ENCODE assay signal across 12 mouse cellular contexts in the genomic region with DNA sequence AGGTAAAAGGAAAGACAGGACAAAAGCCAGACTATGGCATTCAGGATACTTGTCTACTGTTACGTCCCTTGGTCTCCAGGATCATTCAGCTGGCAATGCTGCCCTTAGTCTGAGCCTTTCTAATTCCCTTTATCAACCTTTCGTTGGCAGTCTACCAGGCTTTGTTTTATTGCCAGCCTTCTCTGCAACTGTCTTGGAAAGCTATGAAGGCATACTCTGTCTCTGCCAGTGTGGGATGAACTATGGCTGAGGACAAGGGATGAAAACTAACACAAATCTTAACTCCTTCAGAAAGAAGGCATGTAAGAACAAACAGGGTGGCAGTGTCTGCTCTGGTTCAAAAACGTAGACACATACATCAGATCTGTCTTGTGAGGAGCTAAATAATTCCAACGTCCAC. TPM values are rescaled to one million over a fixed set of nuclear protein-coding genes. Genes with fewer than 3 reads are reported as not detected.
A peak's percentile ranks its signal among the peaks of the same experiment; 100 is the strongest.
DNase-seq lines count a peak whose midpoint lies in the region; ATAC-seq and TF ChIP-seq lines count a peak whose summit lies in the region.
"Had no signal": no experiment of that assay in that cellular context is flagged by ENCODE, and none has a peak within 500 bp of the region (broad histone marks: within the 10 kb centered on the region; RNA-seq: fewer than 3 reads in every experiment).

No protein-coding gene starts in this region.

- no peak overlapping the region for H3K9ac ChIP-seq in midbrain, embryonic 11.5 days (ENCODE audit: low read length)
- H3K9ac ChIP-seq: liver, postnatal 0 days had no signal

- ATAC-seq in midbrain, embryonic 11.5 days (ENCODE audit: low FRiP score): no peak
- ATAC-seq: liver, postnatal 0 days had no signal

- H3K36me3 ChIP-seq in kidney, adult 2 months (ENCODE audit: control insufficient read depth, insufficient read depth, low read length): no peaks in the 10 kb centered on the region
- H3K36me3 ChIP-seq in midbrain, embryonic 11.5 days (ENCODE audit: control insufficient read depth, insufficient read depth, low read length): no peaks in the 10 kb centered on the region

- H3K9me3 ChIP-seq in midbrain, embryonic 11.5 days (ENCODE audit: control insufficient read depth, low read length): no peaks in the 10 kb centered on the region

- no peaks in the 10 kb centered on the region for H3K27me3 ChIP-seq in kidney, adult 2 months (replicated peaks; ENCODE audit: control insufficient read depth, insufficient read depth, low read length)
- no peaks in the 10 kb centered on the region for H3K27me3 ChIP-seq in midbrain, embryonic 11.5 days (ENCODE audit: control insufficient read depth, insufficient read depth, low read length)

- H3K4me1 ChIP-seq in kidney, adult 2 months (ENCODE audit: control insufficient read depth, insufficient read depth, low read length): no peaks in the 10 kb centered on the region
- no peaks in the 10 kb centered on the region for H3K4me1 ChIP-seq in midbrain, embryonic 11.5 days (ENCODE audit: control insufficient read depth, insufficient read depth, low read length)

- H3K4me2 ChIP-seq in midbrain, embryonic 11.5 days: no peak overlapping the region

- no peak for TF ChIP-seq CTCF in kidney, adult 2 months (conservative IDR thresholded peaks at IDR 0.05; ENCODE audit: insufficient read depth, insufficient read length, low read depth, low read length)

- TF ChIP-seq POLR2A in kidney, adult 2 months (IDR thresholded peaks at IDR 0.05; ENCODE audit: low read depth, low read length): no peak

- peak; percentile 5 to 6 for DNase-seq in cerebellum, adult 18-20 months
- DNase-seq in cerebellum, adult 11 months: no peak
- DNase-seq in lung, postnatal 14 days: peak; percentile 23
- DNase-seq in lung, postnatal 25 days (ENCODE audit: low spot score): no peak
- DNase-seq in cerebellum, postnatal 14 days: peak; percentile 15 to 43
- peak; percentile 7 for DNase-seq in ovary, postnatal 36 days (ENCODE audit: low spot score)
- no peak for DNase-seq in kidney, adult 2 months
- DNase-seq in midbrain, embryonic 11.5 days (ENCODE audit: low spot score, missing footprints): no peak
- DNase-seq: B cell, adult 2 months; liver, postnatal 0 days; midbrain, embryonic 14.5 days had no signal

- no peak overlapping the region for H3K27ac ChIP-seq in kidney, adult 2 months (ENCODE audit: insufficient read depth, low read depth, low read length)
- no peak overlapping the region for H3K27ac ChIP-seq in midbrain, embryonic 11.5 days (ENCODE audit: low read depth, low read length)

- WGBS in kidney, adult 2 months: 63% methylated on average over 4 of the region's 4 CpGs
- 83% methylated on average over 4 of the region's 4 CpGs for WGBS in midbrain, embryonic 11.5 days

- H3K4me3 ChIP-seq in kidney, adult 2 months (ENCODE audit: insufficient read depth, low read depth, low read length): no peak overlapping the region
- H3K4me3 ChIP-seq in midbrain, embryonic 11.5 days (ENCODE audit: low read depth, low read length): no peak overlapping the region
- H3K4me3 ChIP-seq: erythroblast, embryonic 14.5 days had no signal

RNA-seq across cellular contexts. Expression of a gene that starts 0.6 kb away (rescaled TPM):
- polyA plus RNA-seq in kidney, adult 2 months (2012; rRNA removed): 3.8 and 4.7 TPM in 2 replicates
- 0.33 and 0.81 TPM in 2 replicates for polyA plus RNA-seq in midbrain, embryonic 11.5 days (2014; fragmentation: Nextera tagmentation; extraction: Ambion mirVana)
- polyA plus RNA-seq: erythroblast, embryonic 14.5 days had no signal

Comparison
In these comparisons a context has a peak if more than half of its experiments do, and no peak if none do; other contexts are left out.
1. DNase-seq: peak in cerebellum, adult 18-20 months (2 of 2), lung, postnatal 14 days (single experiment), cerebellum, postnatal 14 days (2 of 2) and ovary, postnatal 36 days (single experiment); none in cerebellum, adult 11 months (single experiment), lung, postnatal 25 days (single experiment), kidney, adult 2 months (single experiment) and midbrain, embryonic 11.5 days (single experiment).